Mouse (Mus musculus) CH12.LX (cell line): ENCODE measurements around the gene Asic1. TPM values are rescaled to one million over a fixed set of nuclear protein-coding genes. Genes with fewer than 3 reads are reported as not detected.

Experiments
- DNase-seq: peaks from one replicate; pipeline ENCODE4 v3.0.0-alpha.2; 2013; ENCODE audit errors: extremely low read depth
- H3K27ac ChIP-seq: 2 replicates; pipeline ENCODE4 v1.5.1; 2012; ENCODE audit warnings: low read depth, mild to moderate bottlenecking, control low read depth, moderate library complexity; ENCODE audit not compliant: insufficient read depth
- H3K27me3 ChIP-seq: replicated peaks from 2 replicates; pipeline ENCODE3; 2012; ENCODE audit warnings: inconsistent platforms
- H3K36me3 ChIP-seq, 2 experiments: replicated peaks in 1 of 2; 2 replicates each; pipeline versions ENCODE3 to v1.6.1; 2012; ENCODE audit warnings: inconsistent platforms in 1 of 2, low read length in 1 of 2, mild to moderate bottlenecking in 1 of 2, mixed read lengths in 1 of 2, moderate library complexity in 1 of 2; ENCODE audit not compliant: control insufficient read depth in 1 of 2, insufficient read depth in 1 of 2
- H3K4me1 ChIP-seq, 2 experiments: 2 replicates each; pipeline ENCODE4 v1.6.1; 2012; ENCODE audit warnings: inconsistent platforms in 1 of 2, moderate library complexity in 1 of 2; ENCODE audit not compliant: insufficient read depth in 2 of 2, control insufficient read depth in 1 of 2
- H3K4me2 ChIP-seq: 2 replicates; pipeline ENCODE4 v1.6.1; 2012; ENCODE audit warnings: low read depth, mild to moderate bottlenecking, control low read depth; ENCODE audit not compliant: poor library complexity, insufficient read depth, severe bottlenecking
- H3K4me3 ChIP-seq, 3 experiments: fragments of 150-350 bp in 1 of 3; sonication (generic) in 1 of 3; replicated peaks in 1 of 3; 2 replicates each; pipeline versions ENCODE3 to v1.5.1; 2011 to 2012; ENCODE audit warnings: low read depth in 2 of 3, low read length in 2 of 3, mild to moderate bottlenecking in 2 of 3, moderate library complexity in 2 of 3, control low read depth in 1 of 3, improper control_type of control experiment in 1 of 3, inconsistent platforms in 1 of 3, mixed read lengths in 1 of 3; ENCODE audit not compliant: poor library complexity in 1 of 3
- H3K79me2 ChIP-seq: replicated peaks from 2 replicates; pipeline ENCODE4 v1.6.1; 2012; ENCODE audit warnings: mild to moderate bottlenecking, moderate library complexity; ENCODE audit not compliant: control insufficient read depth, poor library complexity, insufficient read depth, severe bottlenecking; ENCODE audit errors: extremely low read depth
- H3K9ac ChIP-seq: 2 replicates; pipeline ENCODE4 v1.6.1; 2012; ENCODE audit warnings: low read depth, mild to moderate bottlenecking, control low read depth, moderate library complexity; ENCODE audit not compliant: insufficient read depth
- H3K9me3 ChIP-seq: replicated peaks from 2 replicates; pipeline ENCODE3; 2012; ENCODE audit warnings: low read length, inconsistent platforms, mixed read lengths
- CHD2 ChIP-seq: IDR thresholded peaks from 2 replicates; pipeline ENCODE4 v1.6.1; 2011; ENCODE audit warnings: low read length, improper control_type of control experiment
- CTCF ChIP-seq, 2 experiments: IDR thresholded peaks in 1 of 2; conservative IDR thresholded peaks in 1 of 2; 2 replicates each; pipeline ENCODE4 v1.5.1; 2011 to 2012; ENCODE audit warnings: low read depth in 2 of 2, low read length in 2 of 2, improper control_type of control experiment in 1 of 2, inconsistent platforms in 1 of 2, mild to moderate bottlenecking in 1 of 2, moderate library complexity in 1 of 2
- E2F4 ChIP-seq: IDR thresholded peaks from 2 replicates; pipeline ENCODE4 v1.6.1; 2011; ENCODE audit warnings: low read depth, low read length, improper control_type of control experiment; ENCODE audit not compliant: insufficient replicate concordance
- ELF1 ChIP-seq: IDR thresholded peaks from 2 replicates; pipeline ENCODE4 v1.6.1; 2014; ENCODE audit warnings: low read depth, mild to moderate bottlenecking, inconsistent platforms, low read length, improper control_type of control experiment
- EP300 ChIP-seq: IDR thresholded peaks from 2 replicates; pipeline ENCODE4 v1.6.1; 2011; ENCODE audit warnings: low read length, improper control_type of control experiment
- HCFC1 ChIP-seq: IDR thresholded peaks from 2 replicates; pipeline ENCODE4 v1.6.1; 2012; ENCODE audit warnings: low read depth, mild to moderate bottlenecking, inconsistent platforms, low read length, improper control_type of control experiment
- JUN ChIP-seq: IDR thresholded peaks from 2 replicates; pipeline ENCODE4 v1.6.1; 2011; ENCODE audit warnings: low read depth, mild to moderate bottlenecking, low read length, improper control_type of control experiment, moderate library complexity; ENCODE audit not compliant: insufficient read depth
- KAT2A ChIP-seq: IDR thresholded peaks from 2 replicates; pipeline ENCODE4 v1.6.1; 2012; ENCODE audit warnings: low read length, improper control_type of control experiment, inconsistent platforms; ENCODE audit not compliant: insufficient replicate concordance
- MAFK ChIP-seq: IDR thresholded peaks from 2 replicates; pipeline ENCODE4 v1.6.1; 2011; ENCODE audit warnings: low read length, improper control_type of control experiment; ENCODE audit not compliant: insufficient replicate concordance
- MAX ChIP-seq: IDR thresholded peaks from 2 replicates; pipeline ENCODE4 v1.6.1; 2011; ENCODE audit warnings: low read length, improper control_type of control experiment
- MAZ ChIP-seq: IDR thresholded peaks from 2 replicates; pipeline ENCODE4 v1.6.1; 2012; ENCODE audit warnings: low read depth, mild to moderate bottlenecking, inconsistent platforms, low read length, improper control_type of control experiment, moderate library complexity
- MEF2A ChIP-seq: IDR thresholded peaks from 2 replicates; pipeline ENCODE4 v1.6.1; 2014; ENCODE audit warnings: low read depth, mild to moderate bottlenecking, inconsistent platforms, low read length, improper control_type of control experiment, borderline replicate concordance
- MXI1 ChIP-seq: IDR thresholded peaks from 2 replicates; pipeline ENCODE4 v1.6.1; 2011; ENCODE audit warnings: mild to moderate bottlenecking, low read depth, low read length, improper control_type of control experiment
- NELFE ChIP-seq: IDR thresholded peaks from 2 replicates; pipeline ENCODE4 v1.6.1; 2011; ENCODE audit warnings: low read depth, low read length, improper control_type of control experiment
- NRF1 ChIP-seq: IDR thresholded peaks from 2 replicates; pipeline ENCODE4 v1.6.1; 2014; ENCODE audit warnings: low read depth, mild to moderate bottlenecking, inconsistent platforms, low read length, improper control_type of control experiment, moderate library complexity
- POLR2A ChIP-seq: IDR thresholded peaks from 2 replicates; pipeline ENCODE4 v1.6.1; 2011; ENCODE audit warnings: low read depth, mild to moderate bottlenecking, improper control_type of control experiment, low read length
- POLR2AphosphoS2 ChIP-seq: IDR thresholded peaks from 2 replicates; pipeline ENCODE4 v1.6.1; 2011; ENCODE audit warnings: low read depth, low read length, improper control_type of control experiment
- RAD21 ChIP-seq: IDR thresholded peaks from 2 replicates; pipeline ENCODE4 v1.6.1; 2011; ENCODE audit warnings: low read depth, mild to moderate bottlenecking, low read length, improper control_type of control experiment, moderate library complexity
- SIN3A ChIP-seq: IDR thresholded peaks from 2 replicates; pipeline ENCODE4 v1.6.1; 2012; ENCODE audit warnings: low read length, improper control_type of control experiment, inconsistent platforms
- SMC3 ChIP-seq: IDR thresholded peaks from 2 replicates; pipeline ENCODE4 v1.6.1; 2011; ENCODE audit warnings: low read depth, low read length, improper control_type of control experiment
- UBTF ChIP-seq: IDR thresholded peaks from 2 replicates; pipeline ENCODE4 v1.6.1; 2012; ENCODE audit warnings: low read depth, mild to moderate bottlenecking, inconsistent platforms, low read length, improper control_type of control experiment, moderate library complexity
- USF2 ChIP-seq: conservative IDR thresholded peaks from 2 replicates; pipeline ENCODE4 v1.6.1; 2011; ENCODE audit warnings: low read depth, low read length, improper control_type of control experiment
- ZKSCAN1 ChIP-seq: IDR thresholded peaks from 2 replicates; pipeline ENCODE4 v1.6.1; 2012; ENCODE audit warnings: low read depth, inconsistent platforms, low read length, improper control_type of control experiment, borderline replicate concordance
- ZMIZ1 ChIP-seq: IDR thresholded peaks from 2 replicates; pipeline ENCODE4 v1.6.1; 2012; ENCODE audit warnings: low read depth, mild to moderate bottlenecking, inconsistent platforms, low read length, improper control_type of control experiment
- ZNF384 ChIP-seq: IDR thresholded peaks from 2 replicates; pipeline ENCODE4 v1.6.1; 2012; ENCODE audit warnings: low read depth, low read length, improper control_type of control experiment, inconsistent platforms
- dilution Hi-C: fragments of 300-500 bp; cut with MboI; formaldehyde crosslinking; loops from 2 replicates; pipeline ENCODE4 v1.14.3; 2020; ENCODE audit warnings: low sequenced_read_pairs; ENCODE audit not compliant: extremely low pct_unique_long_range_greater_than_20kb, extremely low pct_ligation_motif_present
- in situ Hi-C: fragments of 300-500 bp; cut with MboI; formaldehyde crosslinking; loops from 3 replicates; pipeline ENCODE4 v1.14.3; 2019; ENCODE audit warnings: low sequenced_read_pairs, low pct_ligation_motif_present, low pct_unique_long_range_greater_than_20kb, mixed read lengths
- polyA plus RNA-seq: library from polyadenylated mRNA; unstranded; fragments of >175 nt; gene quantifications from 2 replicates; pipeline ENCODE4 v1.2.1, GENCODE M21; 2012; ENCODE audit warnings: low read depth; ENCODE audit not compliant: insufficient read length
- total RNA-seq, 2 experiments: library from RNA; depleted of rRNA; stranded (reverse); fragments of 300-350 nt in 1 of 2; fragments of >200 nt in 1 of 2; gene quantifications; 2 replicates each; pipeline ENCODE4 v1.2.3; 2012 to 2014

Asic1 gene
- total and polyA plus RNA-seq, 3 experiments, result 0.47 to 0.94 TPM; not detected in 1

DNA sequence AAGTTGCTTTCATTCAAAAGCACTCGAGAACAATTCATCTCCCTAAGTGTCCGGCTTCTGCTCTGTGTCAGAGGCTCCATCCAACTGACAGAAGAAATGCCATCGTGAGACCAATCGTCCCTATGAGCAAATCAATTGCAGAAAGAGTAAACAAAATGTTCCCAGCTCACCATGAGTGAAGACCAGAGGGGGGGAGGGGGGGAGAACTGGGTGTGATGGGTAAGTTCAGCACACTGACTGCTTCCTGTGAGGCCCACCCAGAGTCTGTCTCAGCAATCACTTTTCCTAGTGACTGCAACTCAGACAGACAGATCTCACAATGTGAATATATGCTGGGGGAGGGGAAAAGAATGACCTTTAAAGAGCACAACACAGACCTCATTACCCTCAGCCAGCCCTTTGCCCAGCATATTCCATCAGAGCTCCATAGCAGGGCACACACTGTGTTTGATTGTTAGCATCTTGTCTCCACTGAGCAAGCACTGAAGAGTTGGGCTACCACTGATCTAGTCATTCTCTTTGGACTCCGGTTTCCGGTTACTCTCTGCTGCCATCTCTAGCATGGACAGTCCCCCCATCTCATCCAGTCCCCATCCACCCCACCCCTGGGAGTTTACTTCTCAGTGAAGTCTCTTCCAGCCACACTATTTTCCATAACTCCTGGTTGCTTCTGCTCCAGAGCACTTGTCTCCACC, 21.0 kb upstream of the Asic1 start:
- DNase-seq, result no peak
- peaks cover 3% of the 10 kb centered on the region for H3K27me3 ChIP-seq
- peaks cover 0 to 13% of the 10 kb centered on the region in 2 experiments for H3K36me3 ChIP-seq
- 0 out of 2 replicates have a peak overlapping the region, but pooled peaks have one; percentile 21 for H3K27ac ChIP-seq
- in situ Hi-C loops, result no loop called here
- H3K4me3 ChIP-seq, result peak overlapping the region in 1 of 3 experiments; percentile 70
- no peak for TF ChIP-seq ZNF384
- no peak for TF ChIP-seq NRF1
- no peak for TF ChIP-seq JUN
- no peak for TF ChIP-seq E2F4
- TF ChIP-seq UBTF, result no peak
- TF ChIP-seq POLR2A, result no peak
- TF ChIP-seq MEF2A, result no peak
- TF ChIP-seq MAFK, result no peak
- no peak for TF ChIP-seq RAD21
- TF ChIP-seq ELF1, result no peak
- TF ChIP-seq SMC3, result no peak
- TF ChIP-seq SIN3A, result no peak
- no peak for TF ChIP-seq EP300
- no peak for TF ChIP-seq ZMIZ1
- no peak for TF ChIP-seq CTCF (conservative IDR thresholded peaks at IDR 0.05 in 1 of 2, IDR thresholded peaks at IDR 0.05 in 1 of 2; ENCODE audit: low read depth in 2 of 2, low read length in 2 of 2)
- TF ChIP-seq MAZ, result no peak
- no peak for TF ChIP-seq KAT2A
- no peak for TF ChIP-seq USF2
- H3K4me2 ChIP-seq, result peak overlapping the region; percentile 85
- H3K79me2 ChIP-seq, result peaks cover 65% of the 10 kb centered on the region
- H3K9me3 ChIP-seq, result no peaks in the 10 kb centered on the region
- peak overlapping the region; percentile 59 for H3K9ac ChIP-seq
- dilution Hi-C loops, result no loop called here
- peaks cover 18 to 75% of the 10 kb centered on the region in 2 experiments for H3K4me1 ChIP-seq

DNA sequence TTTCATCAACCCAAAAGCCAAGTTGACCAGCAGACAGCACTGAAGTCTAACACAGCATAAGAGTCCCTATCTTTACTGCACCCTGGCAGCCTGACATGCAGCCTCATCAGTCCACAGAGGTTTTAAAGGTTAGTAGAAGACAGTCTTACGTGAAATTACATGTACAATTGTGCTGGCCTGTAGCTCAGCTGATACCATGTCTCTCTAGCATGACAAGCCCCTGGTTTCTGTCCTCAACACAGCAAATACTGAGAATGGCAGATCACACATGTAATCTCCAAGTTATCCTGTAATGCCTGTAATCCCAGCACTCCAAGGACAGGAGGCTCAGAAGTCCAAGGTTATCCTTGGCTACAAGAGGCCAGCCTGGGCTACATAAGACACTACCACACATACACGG, 19.9 kb upstream of the Asic1 start:
- Histone ChIP-seq H3K79me2 (peaks cover 57% of the 10 kb centered on the region), H3K9ac (peak overlapping the region; percentile 90), H3K4me1 (peaks cover 14 to 64% of the 10 kb centered on the region in 2 experiments), H3K27me3 (peaks cover 13% of the 10 kb centered on the region)
- no peak for TF ChIP-seq NELFE
- no peak for TF ChIP-seq HCFC1
- no peak for TF ChIP-seq POLR2AphosphoS2
- TF ChIP-seq MAZ, result no peak
- TF ChIP-seq MXI1, result 0 out of 2 replicates have a peak, but pooled peaks have one; percentile 36
- 0 out of 2 replicates have a peak, but pooled peaks have one; percentile 21 for TF ChIP-seq MAX
- no peak for TF ChIP-seq EP300
- no peak for TF ChIP-seq ZKSCAN1
- no peak for TF ChIP-seq CHD2
- peak; percentile 61; the same call in 1 of the 2 replicates for TF ChIP-seq SIN3A
- TF ChIP-seq, all 38 proteins: peak for 3
- in situ Hi-C loops (no loop called here), dilution Hi-C loops (no loop called here)
- Histone ChIP-seq H3K27ac (0 out of 2 replicates have a peak overlapping the region, but pooled peaks have one; percentile 29), H3K9me3 (no peaks in the 10 kb centered on the region), H3K4me3 (peak overlapping the region; percentile 70 to 86 (median 80)), H3K36me3 (peaks cover 0 to 11% of the 10 kb centered on the region in 2 experiments), H3K4me2 (peak overlapping the region; percentile 85)
- no peak for DNase-seq
